Mouse (Mus musculus) thymus, adult 2 months (tissue): ENCODE results near the gene Sept9. TPM values are rescaled to one million over a fixed set of nuclear protein-coding genes. Genes with fewer than 3 reads are reported as not detected.
"Not testable (repeated sequence)": the region's sequence is repeated elsewhere in the genome, so short reads cannot be mapped to it uniquely, and the experiment has no call there.

Source experiments
- DNase-seq: peaks from one replicate; pipeline ENCODE4 v3.0.0; 2021
- H3K27ac ChIP-seq: fragments of 200-500 bp; 2 replicates; pipeline ENCODE4 v1.5.1; 2012; ENCODE audit warnings: low read length, control low read depth; ENCODE audit not compliant: control insufficient read depth, insufficient read depth
- H3K27me3 ChIP-seq: fragments of 200-500 bp; 2 replicates; pipeline ENCODE4 v1.6.1; 2012; ENCODE audit warnings: mild to moderate bottlenecking, low read length, moderate library complexity, mixed read lengths; ENCODE audit not compliant: control insufficient read depth, insufficient read depth
- H3K36me3 ChIP-seq: fragments of 200-500 bp; 2 replicates; pipeline ENCODE4 v1.6.1; 2012; ENCODE audit warnings: mild to moderate bottlenecking, low read length, moderate library complexity; ENCODE audit not compliant: control insufficient read depth, insufficient read depth
- H3K4me1 ChIP-seq: fragments of 200-500 bp; replicated peaks from 2 replicates; pipeline ENCODE4 v1.6.1; 2012; ENCODE audit warnings: low read length; ENCODE audit not compliant: control insufficient read depth, insufficient read depth
- H3K4me3 ChIP-seq: fragments of 200-500 bp; 2 replicates; pipeline ENCODE4 v1.5.1; 2012; ENCODE audit warnings: mild to moderate bottlenecking, low read length, control low read depth, moderate library complexity; ENCODE audit not compliant: control insufficient read depth, insufficient read depth
- CTCF ChIP-seq: fragments of 200-500 bp; IDR thresholded peaks from 2 replicates; pipeline ENCODE4 v1.5.1; 2012; ENCODE audit warnings: mild to moderate bottlenecking, control low read depth, low read length, moderate library complexity, borderline replicate concordance; ENCODE audit not compliant: control insufficient read depth, poor library complexity, insufficient read depth; ENCODE audit errors: extremely low read depth
- POLR2A ChIP-seq: fragments of 200-500 bp; IDR thresholded peaks from 2 replicates; pipeline ENCODE4 v1.6.1; 2012; ENCODE audit warnings: mild to moderate bottlenecking, low read length, control low read depth, moderate library complexity; ENCODE audit not compliant: control insufficient read depth, poor library complexity, insufficient read depth; ENCODE audit errors: extremely low read depth
- WGBS: fragments of 180-500 bp; shearing (Covaris S2); methylation state at CpG from one replicate; pipeline ENCODE4 v1.1.7; 2018; 5-methylcytosine and 5-hydroxymethylcytosine counted together
- polyA plus RNA-seq: library from polyadenylated mRNA; depleted of rRNA; stranded (reverse); fragments of >200 nt; gene quantifications from 2 replicates; pipeline ENCODE4 v1.2.3, GENCODE M21; 2012

Sept9 gene
- polyA plus RNA-seq, 1 experiment: 113 TPM

DNA sequence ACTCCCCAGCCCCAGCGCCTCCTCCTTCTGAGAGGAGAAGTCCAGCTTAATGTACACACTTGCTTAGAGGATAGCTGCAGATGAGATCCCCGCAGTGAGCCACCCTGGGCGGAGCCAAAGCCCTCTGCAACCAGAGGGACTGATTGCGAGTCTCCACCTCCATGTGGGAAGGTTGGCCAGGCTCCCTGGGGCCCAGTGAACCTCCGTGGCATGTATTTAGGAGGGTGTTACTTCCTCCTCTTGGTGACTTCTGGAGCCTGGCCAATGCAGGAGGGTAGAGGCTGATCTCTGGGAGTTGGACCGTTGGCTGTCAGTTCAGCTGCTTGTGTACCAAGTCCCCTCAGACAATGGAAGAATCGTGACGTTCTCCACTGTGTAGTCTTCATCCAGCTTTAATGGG lies 139.0 kb downstream of the Sept9 start:
- peak overlapping the region; percentile 9 for H3K27ac ChIP-seq
- peaks cover 85% of the 10 kb centered on the region for H3K4me1 ChIP-seq
- TF ChIP-seq POLR2A (no peak), CTCF (no peak)
- no peaks in the 10 kb centered on the region for H3K36me3 ChIP-seq
- H3K27me3 ChIP-seq: no peaks in the 10 kb centered on the region
- no peak for DNase-seq
- 22% methylated on average over 8 of the region's 8 CpGs for whole genome bisulfite sequencing
- H3K4me3 ChIP-seq: no peak overlapping the region

DNA sequence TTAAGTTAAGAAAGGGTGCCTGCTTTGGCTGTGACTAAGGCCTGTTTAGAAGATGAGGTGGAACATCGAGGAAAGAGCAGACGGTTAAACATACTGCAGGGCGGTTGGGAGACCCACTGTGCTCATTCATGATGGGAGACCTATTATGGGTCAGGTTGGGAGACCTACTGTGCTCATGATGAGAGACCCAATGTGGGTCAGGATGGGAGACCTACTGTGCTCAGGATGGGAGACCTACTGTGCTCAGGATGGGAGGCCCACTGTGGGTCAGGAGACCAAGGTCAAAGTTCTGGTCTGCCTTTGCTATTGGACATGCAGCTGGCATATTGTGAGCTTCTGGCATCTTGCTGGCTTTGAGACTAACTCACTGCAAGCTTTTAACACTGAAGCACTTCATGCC lies 139.6 kb downstream of the Sept9 start:
- no peak for DNase-seq
- Histone ChIP-seq H3K4me1 (peaks cover 85% of the 10 kb centered on the region), H3K4me3 (no peak overlapping the region), H3K36me3 (no peaks in the 10 kb centered on the region), H3K27me3 (no peaks in the 10 kb centered on the region), H3K27ac (peak overlapping the region; percentile 16; the same call in 1 of the 2 replicates)
- TF ChIP-seq CTCF: no peak
- no peak for TF ChIP-seq POLR2A
- 66% methylated on average over 3 of the region's 3 CpGs for whole genome bisulfite sequencing

DNA sequence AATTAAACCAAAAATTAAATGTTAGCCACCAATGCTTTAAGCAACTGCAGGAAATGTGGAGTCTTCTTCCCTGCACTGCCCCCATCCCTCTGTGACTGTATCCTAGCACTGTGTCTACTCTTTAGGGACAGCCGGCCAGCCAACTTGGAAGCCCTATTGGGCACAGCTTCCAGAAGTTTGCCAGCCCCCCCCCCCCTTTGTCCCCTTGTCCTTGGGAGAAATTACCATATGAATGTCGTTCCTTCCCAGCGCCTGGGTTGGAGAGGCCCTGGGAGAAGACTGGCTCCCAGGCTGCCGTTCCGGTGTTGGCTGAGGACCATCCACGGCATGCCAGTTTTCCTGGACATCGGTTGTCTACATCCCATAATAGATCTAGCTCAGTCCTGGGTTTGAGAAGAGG lies 141.8 kb downstream of the Sept9 start:
- H3K4me3 ChIP-seq: no peak overlapping the region
- no peak overlapping the region for H3K27ac ChIP-seq
- H3K4me1 ChIP-seq: peaks cover 79% of the 10 kb centered on the region
- DNase-seq: no peak
- TF ChIP-seq POLR2A (no peak), CTCF (no peak)
- 94% methylated on average over 7 of the region's 7 CpGs for WGBS
- no peaks in the 10 kb centered on the region for H3K36me3 ChIP-seq
- no peaks in the 10 kb centered on the region for H3K27me3 ChIP-seq

DNA sequence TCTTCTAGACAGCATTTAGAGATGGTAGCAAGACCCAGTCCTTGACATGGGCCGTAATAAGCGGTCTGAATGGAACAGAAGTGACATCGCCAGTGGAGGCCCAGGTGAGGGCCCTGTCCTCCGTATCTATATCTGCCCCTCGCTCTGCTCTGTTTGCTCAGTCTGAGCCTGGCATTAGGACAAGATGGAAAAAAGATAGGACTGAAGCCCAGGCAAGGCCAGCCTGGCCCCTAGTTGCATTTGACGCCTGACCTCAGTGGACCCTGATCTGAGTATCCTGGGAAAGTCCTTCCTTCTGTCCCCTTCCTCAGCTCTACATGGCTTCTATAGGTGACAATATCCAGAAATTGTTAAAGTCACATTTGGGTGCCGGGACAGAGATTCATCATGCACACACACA lies 142.6 kb downstream of the Sept9 start:
- Histone ChIP-seq H3K4me3 (no peak overlapping the region), H3K27ac (no peak overlapping the region), H3K36me3 (no peaks in the 10 kb centered on the region), H3K4me1 (peaks cover 80% of the 10 kb centered on the region), H3K27me3 (no peaks in the 10 kb centered on the region)
- TF ChIP-seq POLR2A (no peak), CTCF (no peak)
- WGBS: 96% methylated on average over 7 of the region's 7 CpGs
- DNase-seq: no peak

DNA sequence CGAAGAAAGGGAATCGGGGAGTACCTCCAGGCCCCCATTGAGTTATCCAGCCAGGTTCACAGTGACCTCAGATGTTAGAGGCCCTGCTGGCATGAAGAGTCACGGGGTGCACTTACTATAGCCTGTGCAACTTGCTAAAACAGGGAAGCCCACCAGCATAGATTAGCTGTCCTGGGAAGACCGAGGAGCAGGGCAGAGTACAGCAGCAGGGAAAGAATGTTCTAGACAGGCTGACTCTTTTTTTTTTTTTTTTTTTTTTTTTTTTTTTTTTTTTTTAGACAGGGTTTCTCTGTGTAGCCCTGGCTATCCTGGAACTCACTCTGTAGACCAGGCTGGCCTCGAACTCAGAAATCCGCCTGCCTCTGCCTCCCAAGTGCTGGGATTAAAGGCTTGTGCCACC lies 143.0 kb downstream of the Sept9 start:
- not testable (repeated sequence) for H3K27ac ChIP-seq, H3K4me3 ChIP-seq, H3K27me3 ChIP-seq, H3K36me3 ChIP-seq, DNase-seq
- 98% methylated on average over 6 of the region's 6 CpGs for WGBS
- H3K4me1 ChIP-seq: peaks cover 81% of the 10 kb centered on the region

DNA sequence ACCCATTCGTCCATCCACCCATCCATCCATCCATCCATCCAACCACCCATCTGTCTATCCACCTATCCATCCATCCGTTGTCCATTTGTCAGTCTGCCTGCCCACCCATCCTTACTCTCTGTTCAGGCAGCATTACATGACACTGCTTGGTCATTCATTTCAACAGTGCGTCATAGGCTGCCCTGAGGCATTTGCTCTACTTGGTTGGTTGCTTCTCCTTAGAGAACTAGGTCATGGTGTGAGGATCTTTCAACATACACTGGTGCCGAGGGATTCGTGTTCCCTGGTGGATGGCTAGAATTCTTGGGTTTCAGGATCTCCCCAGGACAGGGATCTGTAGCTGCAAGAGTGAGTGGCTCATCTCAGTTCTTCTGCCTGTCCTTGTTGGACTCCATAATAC lies 144.3 kb downstream of the Sept9 start:
- 92% methylated on average over 5 of the region's 5 CpGs for WGBS
- TF ChIP-seq CTCF (no peak), POLR2A (no peak)
- no peak overlapping the region for H3K27ac ChIP-seq
- DNase-seq: no peak
- H3K36me3 ChIP-seq: no peaks in the 10 kb centered on the region
- no peak overlapping the region for H3K4me3 ChIP-seq
- H3K4me1 ChIP-seq: peaks cover 80% of the 10 kb centered on the region
- no peaks in the 10 kb centered on the region for H3K27me3 ChIP-seq

DNA sequence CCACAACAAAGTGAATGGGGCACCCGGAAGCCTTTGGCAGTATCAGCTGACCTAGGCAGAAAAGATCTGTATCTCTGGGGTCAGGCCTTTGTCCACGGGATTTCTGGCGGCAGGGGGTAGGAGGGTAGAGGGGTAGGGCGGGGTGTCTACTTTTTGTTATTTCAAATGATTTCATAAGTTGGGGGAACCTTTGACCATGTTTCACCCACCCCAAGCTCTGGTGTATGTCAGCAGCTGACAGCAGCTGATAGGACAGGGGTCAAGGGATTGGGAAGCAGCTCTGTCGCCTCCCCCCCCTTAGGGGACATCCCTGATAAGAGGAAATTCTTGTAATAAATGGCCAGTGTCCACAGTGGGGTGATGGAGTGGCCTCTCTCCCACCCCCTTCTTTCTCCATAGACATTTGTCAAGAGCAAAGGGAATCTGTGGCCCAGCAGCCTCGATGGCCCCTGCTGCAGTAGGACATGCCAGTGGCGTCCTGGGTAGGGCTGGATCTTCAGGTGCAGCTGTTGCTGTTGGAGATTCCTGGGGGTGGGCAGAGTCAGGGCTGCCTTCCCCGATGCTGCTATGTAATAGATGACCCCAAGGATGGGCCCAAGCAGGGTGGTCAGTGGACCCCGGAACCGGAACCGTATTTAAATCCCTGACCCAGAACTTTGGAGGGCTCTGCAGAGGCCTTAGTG lies 145.0 kb downstream of the Sept9 start:
- DNase-seq: no peak

More for the DNA sequence above, 145.0 kb downstream of the Sept9 start:
- H3K36me3 ChIP-seq: no peaks in the 10 kb centered on the region
- TF ChIP-seq POLR2A (no peak), CTCF (no peak)
- no peaks in the 10 kb centered on the region for H3K27me3 ChIP-seq
- H3K4me1 ChIP-seq: peaks cover 80% of the 10 kb centered on the region
- WGBS: 58% methylated on average over 11 of the region's 11 CpGs
- no peak overlapping the region for H3K27ac ChIP-seq
- no peak overlapping the region for H3K4me3 ChIP-seq
